Mouse (Mus musculus): ENCODE measurements at regions not wholly inside any gene's neighbourhood (a gene's known extent, or its start where the extent isn't known, plus 50 kb on each side); places are given as distances from the start of the nearest gene placed in this dataset.

- DNase-seq (ENCODE audit: low read depth) = no peak
Measured at GRCm38 (mm10) chr11:104038271-104038800, 71.8 kb downstream of the Arf2 start.

DNA sequence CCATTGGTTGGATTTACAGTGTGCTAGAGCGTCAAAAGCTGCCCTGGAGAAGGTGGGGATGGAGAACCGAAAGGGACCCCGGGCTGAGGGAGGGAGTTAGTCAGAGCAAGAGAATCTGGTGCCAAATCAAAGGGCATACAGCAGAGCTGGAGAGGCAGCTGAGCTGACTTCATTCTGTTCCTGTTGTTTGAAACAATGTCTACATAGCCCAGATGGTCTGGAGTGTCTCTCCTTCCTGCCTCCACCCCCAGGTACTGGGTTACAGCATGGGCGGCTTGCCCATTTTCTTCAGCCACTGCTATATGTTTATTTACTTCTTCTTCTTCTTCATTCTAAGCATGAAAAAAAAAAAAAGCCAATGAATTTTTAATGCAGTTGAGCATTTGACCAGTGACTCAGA lies 78.7 kb downstream of the Arf2 start:
- DNase-seq (ENCODE audit: low read depth) = no peak

DNA sequence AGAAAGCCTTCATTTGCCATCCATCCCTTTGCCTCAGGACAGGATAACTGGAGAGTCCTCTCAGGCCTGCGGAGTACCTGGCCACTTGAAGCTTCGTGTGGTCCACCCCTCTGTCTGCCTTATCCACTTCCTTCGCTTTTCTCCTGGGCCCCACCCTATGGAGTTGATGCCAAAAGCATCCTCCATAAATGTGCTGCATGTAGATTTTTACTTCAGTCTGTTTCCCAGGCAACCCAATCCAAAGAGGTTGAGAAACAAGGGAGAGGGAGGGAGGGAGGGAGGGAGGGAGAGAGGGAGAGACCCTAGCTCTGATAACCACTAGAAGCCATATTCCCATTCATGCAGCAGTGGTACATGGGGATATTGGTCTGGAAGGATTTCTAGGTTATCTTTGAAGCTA lies 80.7 kb upstream of the Crhr1 start:
- no peak for DNase-seq (ENCODE audit: low read depth)

DNA sequence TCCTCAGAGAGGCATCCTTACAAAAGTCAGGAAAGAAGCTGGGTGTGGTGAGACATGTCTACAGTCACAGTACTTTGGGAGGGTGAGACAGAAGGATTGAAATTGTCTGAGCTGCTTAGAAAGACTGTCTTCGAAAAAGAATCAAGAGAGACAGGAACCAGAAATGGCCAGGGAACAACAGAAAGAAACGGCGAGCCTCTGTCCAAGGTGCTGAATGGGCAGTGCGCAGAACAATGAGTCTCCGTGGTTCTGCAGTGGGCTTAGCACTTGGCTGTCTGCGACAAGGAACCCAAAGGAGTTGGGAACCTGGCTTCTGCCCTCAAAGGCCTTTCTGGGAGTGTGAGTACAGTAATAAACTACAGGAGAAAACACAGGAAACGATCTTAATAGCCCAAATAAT lies 79.4 kb upstream of the Crhr1 start:
- peak; percentile 14 for DNase-seq (ENCODE audit: low read depth)

GRCm38 (mm10) chr11:104055941-104056340 lies 76.7 kb upstream of the Crhr1 start:
- DNase-seq (ENCODE audit: low read depth) = no peak

- DNase-seq (ENCODE audit: low read depth) = no peak
Measured at GRCm38 (mm10) chr11:104057046-104057445, 75.6 kb upstream of the Crhr1 start.

DNA sequence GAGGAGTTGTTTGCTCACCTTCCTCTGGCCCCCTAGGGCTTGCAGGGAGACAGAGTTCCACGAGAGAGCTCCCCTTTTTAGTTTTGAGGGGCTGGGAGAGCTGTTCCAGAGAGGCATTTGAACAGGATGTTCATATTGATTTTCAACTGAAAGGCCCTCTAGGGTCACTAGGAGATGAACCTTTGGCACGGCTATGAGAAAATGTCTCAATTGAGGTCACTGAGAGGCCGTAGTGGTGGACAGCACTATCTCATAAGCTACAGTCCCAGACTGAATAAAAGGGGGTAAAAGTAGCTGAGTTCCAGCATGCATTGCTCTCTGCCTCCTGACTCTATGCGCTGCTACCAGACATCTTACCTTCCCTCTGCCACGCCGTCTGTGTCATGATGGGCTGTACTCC lies 74.1 kb upstream of the Crhr1 start:
- DNase-seq (ENCODE audit: low read depth) = no peak

DNA sequence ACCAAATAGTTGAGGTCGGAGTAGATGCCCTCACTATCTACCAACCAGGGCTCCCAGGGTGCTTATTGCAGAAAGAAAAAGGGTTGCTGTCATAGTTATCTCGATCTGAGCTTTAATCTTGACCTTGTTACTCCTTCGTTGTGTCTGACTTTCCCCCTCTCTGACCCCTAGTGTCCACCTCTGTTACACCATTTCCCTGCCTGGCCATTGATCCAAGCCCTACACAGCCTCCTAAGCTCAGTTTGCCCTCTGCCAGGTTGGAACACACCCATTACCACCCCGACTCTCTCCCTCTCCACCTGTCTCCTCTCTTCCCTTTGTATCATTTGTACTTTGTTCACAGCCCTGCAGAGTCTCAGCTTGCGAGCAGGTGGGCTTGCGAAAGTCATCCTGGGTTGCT lies 73.6 kb upstream of the Crhr1 start:
- no peak for DNase-seq (ENCODE audit: low read depth)

DNA sequence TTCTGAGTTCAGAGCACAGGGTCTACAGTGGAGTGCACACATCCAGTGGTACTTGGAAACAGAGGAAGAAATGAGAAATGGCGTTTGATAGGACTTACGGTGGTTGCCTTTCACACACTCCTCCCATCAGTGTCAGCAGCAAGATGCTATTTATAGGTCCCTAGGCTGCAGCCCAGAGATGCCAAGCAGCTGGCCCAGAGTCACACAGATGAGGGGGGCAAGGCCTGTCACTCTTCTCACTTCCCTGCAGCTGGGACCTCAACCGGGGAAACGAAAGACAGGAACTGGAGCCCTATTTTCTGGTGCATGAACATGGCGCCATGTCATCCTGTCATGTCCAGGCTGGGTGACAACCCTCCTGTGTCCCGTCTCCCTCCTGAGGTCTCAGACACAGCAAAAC lies 71.3 kb upstream of the Crhr1 start:
- no peak for DNase-seq (ENCODE audit: low read depth)

- no peak for DNase-seq (ENCODE audit: low read depth)
Measured at GRCm38 (mm10) chr11:104065181-104065580, 67.5 kb upstream of the Crhr1 start.

DNA sequence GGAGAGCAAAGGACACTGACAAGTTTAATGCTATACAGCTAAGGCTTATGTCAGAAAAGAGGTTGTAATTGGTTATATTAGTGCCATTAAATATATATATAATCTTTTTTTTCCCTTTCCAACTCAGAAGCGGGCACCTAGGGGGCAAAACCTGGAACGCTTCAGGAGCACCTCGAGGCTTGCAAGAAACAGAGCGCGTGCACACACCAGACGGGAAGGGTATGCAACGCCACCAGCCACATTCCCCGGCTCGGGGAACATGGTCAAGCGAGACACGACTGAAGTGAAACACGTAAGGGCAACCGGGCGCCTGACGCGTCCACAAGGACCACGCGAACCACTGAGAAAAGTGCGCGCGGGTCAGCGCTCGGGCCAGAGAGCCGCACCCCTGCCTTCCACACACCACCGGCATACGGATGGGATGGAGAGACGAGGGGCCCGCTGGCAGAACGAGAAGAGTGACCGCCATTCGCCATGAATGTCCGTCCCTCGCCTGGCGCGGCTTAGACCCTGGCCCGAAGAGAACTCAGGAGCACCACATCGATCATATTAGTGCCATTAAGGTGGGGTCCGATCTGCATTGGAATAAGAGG lies 60.0 kb upstream of the Crhr1 start:
- no peak for DNase-seq (ENCODE audit: low read depth)

DNA sequence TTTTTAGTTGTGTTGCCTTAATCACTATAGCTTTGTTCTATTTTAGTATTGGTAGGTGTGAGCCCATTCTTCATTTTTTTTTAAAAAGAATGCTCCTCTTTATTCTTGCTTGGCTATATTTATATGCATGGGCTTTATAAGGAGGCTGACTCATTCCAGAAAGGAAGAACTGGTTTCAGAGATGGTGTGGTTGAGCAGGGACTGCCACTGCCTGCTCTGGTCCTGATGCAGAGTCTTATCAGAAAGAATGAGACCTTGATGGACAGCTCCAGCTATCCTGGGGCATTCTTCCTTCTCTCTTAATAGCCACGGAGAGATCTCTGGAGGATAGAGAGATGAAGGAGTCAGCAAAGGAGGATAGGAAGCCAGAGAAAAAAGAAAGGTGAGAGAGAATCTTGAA lies 57.9 kb upstream of the Crhr1 start:
- DNase-seq (ENCODE audit: low read depth) = no peak

DNA sequence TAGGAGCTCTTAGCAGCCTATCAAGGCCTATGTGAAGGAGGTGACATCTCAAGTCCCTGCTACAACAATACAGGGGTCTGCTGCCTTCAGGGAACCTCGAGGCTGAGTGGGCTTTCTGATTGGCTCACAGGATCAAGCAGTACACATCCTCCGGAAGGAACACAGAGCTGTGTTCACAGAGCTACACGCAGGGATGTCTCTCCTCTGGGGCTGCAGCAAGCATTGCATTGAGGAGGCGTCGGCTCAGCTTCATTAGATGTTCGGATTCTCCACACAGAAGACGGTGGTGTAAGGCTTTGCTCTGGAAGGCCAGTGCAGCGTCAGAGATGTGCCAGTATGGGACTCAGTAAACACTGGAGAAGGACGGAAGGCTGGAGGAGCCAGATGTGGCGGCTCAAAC lies 57.3 kb upstream of the Crhr1 start:
- DNase-seq (ENCODE audit: low read depth) = no peak

GRCm38 (mm10) chr11:104082083-104082482 lies 50.6 kb upstream of the Crhr1 start:
- no peak for DNase-seq (ENCODE audit: low read depth)

Data from induced T-regulatory cell, adult 2 months (primary cell).